Mouse (Mus musculus) CH12.LX (cell line): ENCODE data around the gene Mef2d.

Experiments
- CTCF ChIP-seq, 2 experiments: IDR thresholded peaks in 1 of 2; conservative IDR thresholded peaks in 1 of 2; 2 replicates each; pipeline ENCODE4 v1.5.1; 2011 to 2012; ENCODE audit warnings: low read depth in 2 of 2, low read length in 2 of 2, improper control_type of control experiment in 1 of 2, inconsistent platforms in 1 of 2, mild to moderate bottlenecking in 1 of 2, moderate library complexity in 1 of 2
- E2F4 ChIP-seq: IDR thresholded peaks from 2 replicates; pipeline ENCODE4 v1.6.1; 2011; ENCODE audit warnings: low read depth, low read length, improper control_type of control experiment; ENCODE audit not compliant: insufficient replicate concordance
- EP300 ChIP-seq: IDR thresholded peaks from 2 replicates; pipeline ENCODE4 v1.6.1; 2011; ENCODE audit warnings: low read length, improper control_type of control experiment
- MEF2A ChIP-seq: IDR thresholded peaks from 2 replicates; pipeline ENCODE4 v1.6.1; 2014; ENCODE audit warnings: low read depth, mild to moderate bottlenecking, inconsistent platforms, low read length, improper control_type of control experiment, borderline replicate concordance
- NELFE ChIP-seq: IDR thresholded peaks from 2 replicates; pipeline ENCODE4 v1.6.1; 2011; ENCODE audit warnings: low read depth, low read length, improper control_type of control experiment
- RAD21 ChIP-seq: IDR thresholded peaks from 2 replicates; pipeline ENCODE4 v1.6.1; 2011; ENCODE audit warnings: low read depth, mild to moderate bottlenecking, low read length, improper control_type of control experiment, moderate library complexity
- TCF12 ChIP-seq: IDR thresholded peaks from 2 replicates; pipeline ENCODE4 v1.6.1; 2014; ENCODE audit warnings: low read depth, mild to moderate bottlenecking, inconsistent platforms, low read length, improper control_type of control experiment

DNA sequence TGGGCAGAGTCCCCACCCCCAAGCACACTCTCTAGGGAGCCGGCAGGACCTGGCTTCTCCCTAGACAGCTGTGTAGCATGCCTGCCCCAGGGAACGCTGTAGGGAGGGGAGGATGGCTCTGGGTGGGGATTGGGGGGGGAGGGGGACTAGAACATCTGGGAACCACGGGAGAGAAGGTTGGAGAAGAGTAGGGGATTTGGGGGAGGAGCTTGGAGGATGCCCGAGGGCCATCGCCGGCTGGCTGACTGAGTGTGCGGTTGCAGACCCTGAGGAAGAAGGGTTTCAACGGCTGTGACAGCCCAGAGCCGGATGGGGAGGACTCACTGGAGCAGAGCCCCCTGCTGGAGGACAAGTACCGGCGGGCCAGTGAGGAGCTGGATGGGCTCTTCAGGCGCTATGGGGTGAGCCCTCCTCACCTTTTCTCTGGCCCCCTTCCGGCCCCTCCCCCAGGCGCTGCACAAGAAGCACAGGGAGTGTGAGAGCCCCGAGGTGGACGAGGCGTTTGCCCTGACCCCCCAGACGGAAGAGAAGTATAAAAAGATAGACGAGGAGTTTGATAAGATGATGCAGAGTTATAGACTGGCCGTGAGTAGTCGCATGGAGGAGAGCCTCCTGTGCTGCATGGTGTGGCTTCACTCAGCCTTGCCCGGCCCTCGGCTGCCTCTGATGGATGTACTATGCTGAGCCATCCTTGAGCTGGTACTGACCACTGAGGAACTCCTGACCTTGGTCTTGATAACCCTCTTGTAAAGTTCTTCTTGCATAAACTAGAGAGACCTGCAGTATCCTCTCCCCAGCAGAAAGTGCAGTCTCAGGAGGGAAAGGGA is 15.8 kb downstream of the Mef2d start:
- TF ChIP-seq EP300 (no peak), CTCF (conservative IDR thresholded peaks at IDR 0.05 in 1 of 2, IDR thresholded peaks at IDR 0.05 in 1 of 2; ENCODE audit: low read depth in 2 of 2, low read length in 2 of 2) (peak in 1 of 2 experiments; percentile 71; a peak in 2 of 4 replicates), MEF2A (no peak), RAD21 (peak; percentile 57), TCF12 (no peak), NELFE (no peak), E2F4 (no peak)
